Mouse (Mus musculus): ENCODE measurements at regions not wholly inside any gene's neighbourhood (a gene's known extent, or its start where the extent isn't known, plus 50 kb on each side); places are given as distances from the start of the nearest gene placed in this dataset.

- WGBS: under 1% methylated on average over 9 of the region's 9 CpGs
- Histone ChIP-seq H3K4me2 (replicated peaks; ENCODE audit: low read depth, low read length, severe bottlenecking) (no peak overlapping the region), H3K27me3 (ENCODE audit: control insufficient read depth, insufficient read depth, low read length) (peaks cover 90% of the 10 kb centered on the region), H3K4me1 (ENCODE audit: control insufficient read depth, insufficient read depth, low read length) (peaks cover 10% of the 10 kb centered on the region), H3K36me3 (ENCODE audit: control insufficient read depth, insufficient read depth, low read length) (no peaks in the 10 kb centered on the region), H3K4me3 (replicated peaks; ENCODE audit: low read length) (no peak overlapping the region), H3K27ac (replicated peaks; ENCODE audit: low read depth, low read length) (no peak overlapping the region), H3K9me3 (ENCODE audit: control insufficient read depth, low read length) (no peaks in the 10 kb centered on the region), H3K9ac (ENCODE audit: low read depth, low read length, severe bottlenecking) (no peak overlapping the region)
- DNase-seq (ENCODE audit: low spot score) (no peak), ATAC-seq (ENCODE audit: low FRiP score, low read depth) (no peak)
- TF ChIP-seq POLR2A (IDR thresholded peaks at IDR 0.05; ENCODE audit: borderline replicate concordance, extremely low read depth, insufficient read depth, insufficient read length): no peak
Measured at GRCm38 (mm10) chr3:17789454-17790196, 158.6 kb upstream of the Cypt12 start.

GRCm38 (mm10) chr3:17790331-17790730 lies 157.9 kb upstream of the Cypt12 start:
- TF ChIP-seq POLR2A (IDR thresholded peaks at IDR 0.05; ENCODE audit: borderline replicate concordance, extremely low read depth, insufficient read depth, insufficient read length): no peak
- Histone ChIP-seq H3K27ac (replicated peaks; ENCODE audit: low read depth, low read length) (no peak overlapping the region), H3K4me2 (replicated peaks; ENCODE audit: low read depth, low read length, severe bottlenecking) (no peak overlapping the region), H3K4me1 (ENCODE audit: control insufficient read depth, insufficient read depth, low read length) (peaks cover 10% of the 10 kb centered on the region), H3K27me3 (ENCODE audit: control insufficient read depth, insufficient read depth, low read length) (peaks cover 92% of the 10 kb centered on the region), H3K4me3 (replicated peaks; ENCODE audit: low read length) (no peak overlapping the region), H3K9ac (ENCODE audit: low read depth, low read length, severe bottlenecking) (no peak overlapping the region), H3K9me3 (ENCODE audit: control insufficient read depth, low read length) (no peaks in the 10 kb centered on the region), H3K36me3 (ENCODE audit: control insufficient read depth, insufficient read depth, low read length) (no peaks in the 10 kb centered on the region)
- no peak for DNase-seq (ENCODE audit: low spot score)
- 2% methylated on average over 14 of the region's 14 CpGs for WGBS
- ATAC-seq (ENCODE audit: low FRiP score, low read depth): no peak

DNA sequence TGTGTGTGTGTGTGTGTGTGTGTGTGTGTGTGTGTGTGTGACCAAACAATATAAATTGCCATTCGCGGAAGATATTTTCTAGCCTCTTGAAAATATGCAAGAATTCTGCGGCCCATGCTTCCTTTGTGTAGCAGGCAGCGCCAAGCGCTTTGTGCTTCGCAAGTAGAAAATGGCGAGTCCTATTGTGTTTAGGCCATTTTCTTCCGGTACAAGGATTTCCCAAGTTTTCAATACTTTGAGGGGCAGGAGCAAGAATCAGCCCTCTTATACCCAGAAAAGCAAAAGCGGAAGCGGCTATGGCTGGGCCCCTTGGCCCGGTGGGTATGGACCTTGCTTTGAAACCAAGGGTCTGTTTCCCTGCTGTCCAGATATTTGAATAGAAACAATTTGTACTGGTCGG lies 157.4 kb upstream of the Cypt12 start:
- Histone ChIP-seq H3K4me3 (replicated peaks; ENCODE audit: low read length) (no peak overlapping the region), H3K36me3 (ENCODE audit: control insufficient read depth, insufficient read depth, low read length) (no peaks in the 10 kb centered on the region), H3K9ac (ENCODE audit: low read depth, low read length, severe bottlenecking) (no peak overlapping the region), H3K4me2 (replicated peaks; ENCODE audit: low read depth, low read length, severe bottlenecking) (no peak overlapping the region), H3K27me3 (ENCODE audit: control insufficient read depth, insufficient read depth, low read length) (peaks cover 92% of the 10 kb centered on the region), H3K4me1 (ENCODE audit: control insufficient read depth, insufficient read depth, low read length) (peaks cover 10% of the 10 kb centered on the region), H3K9me3 (ENCODE audit: control insufficient read depth, low read length) (no peaks in the 10 kb centered on the region), H3K27ac (replicated peaks; ENCODE audit: low read depth, low read length) (no peak overlapping the region)
- DNase-seq (ENCODE audit: low spot score) (no peak), ATAC-seq (ENCODE audit: low FRiP score, low read depth) (no peak)
- no peak for TF ChIP-seq POLR2A (IDR thresholded peaks at IDR 0.05; ENCODE audit: borderline replicate concordance, extremely low read depth, insufficient read depth, insufficient read length)
- 1% methylated on average over 12 of the region's 12 CpGs for WGBS

DNA sequence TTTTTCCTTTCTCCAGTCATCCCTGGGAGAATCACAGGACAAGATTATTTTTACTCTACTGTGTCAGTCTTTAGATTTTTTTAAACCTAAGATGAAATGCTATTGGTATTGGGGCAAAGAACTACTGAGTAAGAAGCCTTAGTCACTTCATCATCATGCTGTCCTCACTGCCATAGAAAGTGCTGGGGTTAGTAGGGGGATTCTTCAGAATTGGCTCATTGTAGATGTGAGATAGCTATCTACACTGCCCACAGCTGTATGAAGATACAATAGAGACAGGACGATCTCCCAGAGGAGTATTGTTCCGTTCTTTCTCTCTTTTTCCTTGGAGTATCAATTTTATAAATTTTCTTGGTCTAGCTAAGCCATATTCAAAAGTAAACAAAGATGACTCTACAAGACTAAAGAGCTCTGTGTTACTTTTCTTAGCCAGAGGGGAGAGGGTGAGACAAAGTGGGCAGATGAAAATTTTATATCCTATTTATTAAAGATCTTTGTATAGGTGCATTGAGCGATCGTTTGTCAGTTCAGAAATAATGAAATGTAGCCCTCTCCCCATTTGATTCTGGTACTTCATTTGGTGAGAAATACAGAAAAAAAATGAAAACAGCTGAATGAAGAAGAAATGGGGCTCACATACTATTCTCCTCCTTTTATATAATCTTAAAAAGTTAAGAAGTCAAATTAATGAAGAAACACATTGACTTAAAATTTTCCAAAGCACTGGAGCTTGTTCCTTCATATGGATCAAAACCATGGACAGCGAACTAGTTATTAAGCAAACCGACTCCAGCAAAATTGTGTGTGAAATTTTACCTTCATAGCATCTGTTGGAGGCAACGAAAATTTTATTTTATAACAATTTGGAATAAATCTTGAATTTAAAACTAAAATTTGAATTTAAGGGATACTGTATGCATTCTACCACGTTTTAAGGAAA lies 156.6 kb upstream of the Cypt12 start:
- WGBS: 20% methylated on average over 8 of the region's 8 CpGs
- no peak for ATAC-seq (ENCODE audit: low FRiP score, low read depth)
- Histone ChIP-seq H3K4me1 (ENCODE audit: control insufficient read depth, insufficient read depth, low read length) (peaks cover 5% of the 10 kb centered on the region), H3K4me3 (replicated peaks; ENCODE audit: low read length) (no peak overlapping the region), H3K9me3 (ENCODE audit: control insufficient read depth, low read length) (no peaks in the 10 kb centered on the region), H3K36me3 (ENCODE audit: control insufficient read depth, insufficient read depth, low read length) (no peaks in the 10 kb centered on the region), H3K27me3 (ENCODE audit: control insufficient read depth, insufficient read depth, low read length) (peaks cover 92% of the 10 kb centered on the region), H3K4me2 (replicated peaks; ENCODE audit: low read depth, low read length, severe bottlenecking) (no peak overlapping the region), H3K9ac (ENCODE audit: low read depth, low read length, severe bottlenecking) (no peak overlapping the region), H3K27ac (replicated peaks; ENCODE audit: low read depth, low read length) (no peak overlapping the region)
- no peak for TF ChIP-seq POLR2A (IDR thresholded peaks at IDR 0.05; ENCODE audit: borderline replicate concordance, extremely low read depth, insufficient read depth, insufficient read length)
- peak; percentile 47 for DNase-seq (ENCODE audit: low spot score)

DNA sequence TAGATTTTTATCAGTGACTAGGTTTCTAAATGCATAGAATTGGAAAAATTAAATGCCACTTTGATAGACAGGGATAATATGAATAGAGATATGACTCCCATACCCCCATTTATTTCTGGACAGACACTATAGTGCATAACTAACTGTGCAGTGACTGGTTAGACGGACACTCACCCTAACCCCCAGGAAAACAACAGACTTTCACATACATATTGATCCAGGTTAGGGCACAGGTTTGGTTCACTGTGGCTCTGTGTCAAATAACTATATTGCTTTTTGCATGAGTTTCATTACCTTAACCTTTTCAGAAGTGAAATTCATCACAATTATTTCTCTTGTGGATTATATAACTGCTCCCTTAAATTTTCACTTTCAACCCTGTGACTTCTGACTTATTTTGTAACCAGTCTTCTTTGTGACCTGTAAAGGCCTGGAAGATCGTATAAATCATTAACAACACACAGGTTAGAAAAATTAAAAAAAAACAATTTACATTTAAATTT lies 155.6 kb upstream of the Cypt12 start:
- 33% methylated on average over 2 of the region's 2 CpGs for WGBS
- no peaks in the 10 kb centered on the region for H3K36me3 ChIP-seq (ENCODE audit: control insufficient read depth, insufficient read depth, low read length)
- H3K4me3 ChIP-seq (replicated peaks; ENCODE audit: low read length): no peak overlapping the region
- H3K4me2 ChIP-seq (replicated peaks; ENCODE audit: low read depth, low read length, severe bottlenecking): no peak overlapping the region
- ATAC-seq (ENCODE audit: low FRiP score, low read depth): no peak
- H3K27me3 ChIP-seq (ENCODE audit: control insufficient read depth, insufficient read depth, low read length): peaks cover 91% of the 10 kb centered on the region
- peaks cover 3% of the 10 kb centered on the region; the same call in 1 of the 2 replicates for H3K4me1 ChIP-seq (ENCODE audit: control insufficient read depth, insufficient read depth, low read length)
- no peak for DNase-seq (ENCODE audit: low spot score)
- H3K9me3 ChIP-seq (ENCODE audit: control insufficient read depth, low read length): no peaks in the 10 kb centered on the region
- H3K27ac ChIP-seq (replicated peaks; ENCODE audit: low read depth, low read length): no peak overlapping the region
- TF ChIP-seq POLR2A (IDR thresholded peaks at IDR 0.05; ENCODE audit: borderline replicate concordance, extremely low read depth, insufficient read depth, insufficient read length): no peak
- no peak overlapping the region for H3K9ac ChIP-seq (ENCODE audit: low read depth, low read length, severe bottlenecking)

Data from limb, embryonic 14.5 days (tissue).